Mouse (Mus musculus) embryonic stem cell, embryonic (primary cell): ENCODE data around the gene Spata13.

Source experiments
- CTCF ChIA-PET, 4 experiments: fragments of 300-600 bp in 2 of 4; fragments of 350-600 bp in 2 of 4; sonication (Branson Sonifier 250); formaldehyde crosslinking; loops; one replicate each; lab custom pipeline; 2022; ENCODE audit warnings: inconsistent platforms in 2 of 4; lab: Charles Lee
- POLR2A ChIA-PET, 4 experiments: fragments of 300-600 bp in 2 of 4; fragments of 350-600 bp in 2 of 4; sonication (Branson Sonifier 250); formaldehyde crosslinking; loops; one replicate each; lab custom pipeline; 2022; ENCODE audit warnings: antibody characterized with exemption in 4 of 4, inconsistent platforms in 1 of 4; lab: Charles Lee

Gene Spata13

GRCm38 (mm10) chr14:60721304-60721703, 87.5 kb downstream of the Spata13 start:
- ChIA-PET CTCF (interaction anchor here in 2 of 4 experiments (1.0 to 1.4 kb wide), 2 partner anchors 50 kb away, joined by 4 to 6 read pairs; no protein-coding TSS in a partner anchor), POLR2A (interaction anchor here in 2 of 4 experiments (0.8 to 2.3 kb wide), 8 partner anchors 10 to 77 kb away, joined by 3 to 6 read pairs (median 3); no protein-coding TSS in a partner anchor)

- ChIA-PET CTCF (no interaction called here), POLR2A (interaction anchor here in 3 of 4 experiments (0.5 to 2.3 kb wide), 6 partner anchors 10 to 77 kb away, joined by 3 to 11 read pairs (median 4); no protein-coding TSS in a partner anchor)
Observed at GRCm38 (mm10) chr14:60721938-60722337, 88.1 kb downstream of the Spata13 start.

- ChIA-PET CTCF (no interaction called here), POLR2A (interaction anchor here in 1 of 4 experiments (0.9 to 1.1 kb wide), 2 partner anchors 17 to 23 kb away, joined by 3 to 4 read pairs; no protein-coding TSS in a partner anchor)
Observed at GRCm38 (mm10) chr14:60726091-60726490, 92.3 kb downstream of the Spata13 start.

GRCm38 (mm10) chr14:60727130-60727529, 93.3 kb downstream of the Spata13 start:
- POLR2A ChIA-PET = interaction anchor here in 3 of 4 experiments (0.6 to 1.6 kb wide), 10 partner anchors 9 to 255 kb away, joined by 3 to 5 read pairs (median 3); no protein-coding TSS in a partner anchor
- CTCF ChIA-PET = interaction anchor here in 3 of 4 experiments (0.5 to 1.1 kb wide), 4 partner anchors 44 to 953 kb away, joined by 3 to 5 read pairs (median 4); no protein-coding TSS in a partner anchor

- POLR2A ChIA-PET = interaction anchor here in 3 of 4 experiments (0.6 to 2.5 kb wide), 7 partner anchors 8 to 184 kb away, joined by 3 to 10 read pairs (median 4); no protein-coding TSS in a partner anchor
Observed at GRCm38 (mm10) chr14:60732081-60732480, 98.3 kb downstream of the Spata13 start.

GRCm38 (mm10) chr14:60732787-60733186, 99.0 kb downstream of the Spata13 start:
- CTCF ChIA-PET = interaction anchor here in 1 of 4 experiments (2.2 kb wide), 1 partner anchor 38 kb away, joined by 12 read pairs; no protein-coding TSS in a partner anchor

More at GRCm38 (mm10) chr14:60732081-60732480, 98.3 kb downstream of the Spata13 start:
- CTCF ChIA-PET = interaction anchor here in 2 of 4 experiments (1.2 to 2.2 kb wide), 2 partner anchors 38 to 39 kb away, joined by 3 to 12 read pairs; no protein-coding TSS in a partner anchor

GRCm38 (mm10) chr14:60733706-60734105, 99.9 kb downstream of the Spata13 start:
- ChIA-PET POLR2A (interaction anchor here in 2 of 4 experiments (1.3 to 2.5 kb wide), 2 partner anchors 10 kb away, joined by 3 to 10 read pairs; no protein-coding TSS in a partner anchor), CTCF (interaction anchor here in 1 of 4 experiments (1.7 kb wide), 1 partner anchor 37 kb away, joined by 4 read pairs; no protein-coding TSS in a partner anchor)

More at GRCm38 (mm10) chr14:60732787-60733186, 99.0 kb downstream of the Spata13 start:
- POLR2A ChIA-PET = interaction anchor here in 3 of 4 experiments (0.6 to 2.5 kb wide), 7 partner anchors 8 to 33 kb away, joined by 3 to 10 read pairs (median 3); no protein-coding TSS in a partner anchor

- CTCF ChIA-PET = interaction anchor here in 2 of 4 experiments (0.7 to 1.7 kb wide), 2 partner anchors 35 to 484 kb away, joined by 4 to 9 read pairs; no protein-coding TSS in a partner anchor
- POLR2A ChIA-PET = interaction anchor here in 2 of 4 experiments (0.9 to 2.4 kb wide), 4 partner anchors 9 to 31 kb away, joined by 3 to 8 read pairs (median 4); no protein-coding TSS in a partner anchor
Observed at GRCm38 (mm10) chr14:60735206-60735605, 101.4 kb downstream of the Spata13 start.

GRCm38 (mm10) chr14:60735848-60736547, 102.2 kb downstream of the Spata13 start:
- POLR2A ChIA-PET = interaction anchor here in 3 of 4 experiments (0.9 to 2.4 kb wide), 13 partner anchors 8 to 808 kb away, joined by 3 to 12 read pairs (median 5); no protein-coding TSS in a partner anchor
- CTCF ChIA-PET = interaction anchor here in 2 of 4 experiments (1.0 to 2.3 kb wide), 4 partner anchors 20 to 209 kb away, joined by 3 to 13 read pairs (median 6); no protein-coding TSS in a partner anchor

- ChIA-PET POLR2A (interaction anchor here in 3 of 4 experiments (0.9 to 2.4 kb wide), 12 partner anchors 9 to 809 kb away, joined by 3 to 12 read pairs (median 4); no protein-coding TSS in a partner anchor), CTCF (interaction anchor here in 2 of 4 experiments (1.0 to 2.3 kb wide), 4 partner anchors 20 to 210 kb away, joined by 3 to 13 read pairs (median 6); no protein-coding TSS in a partner anchor)
Observed at GRCm38 (mm10) chr14:60736591-60737192, 102.9 kb downstream of the Spata13 start.

GRCm38 (mm10) chr14:60737202-60737611, 103.4 kb downstream of the Spata13 start:
- POLR2A ChIA-PET = interaction anchor here in 2 of 4 experiments (0.9 to 2.4 kb wide), 11 partner anchors 10 to 809 kb away, joined by 3 to 12 read pairs (median 4); partner anchors contain the start of genes Mipep (in 1 of the 2) and Spata13 (in 1 of the 2)
- CTCF ChIA-PET = interaction anchor here in 2 of 4 experiments (0.7 to 2.3 kb wide), 6 partner anchors 34 to 1794 kb away, joined by 3 to 13 read pairs (median 4); no protein-coding TSS in a partner anchor

GRCm38 (mm10) chr14:60738434-60738938, 104.7 kb downstream of the Spata13 start:
- ChIA-PET POLR2A (interaction anchor here in 3 of 4 experiments (0.7 to 2.3 kb wide), 5 partner anchors 10 to 46 kb away, joined by 3 to 10 read pairs (median 4); partner anchors contain the start of gene Mipep (in 1 of the 3)), CTCF (interaction anchor here in 3 of 4 experiments (0.6 to 1.2 kb wide), 3 partner anchors 33 to 538 kb away, joined by 3 to 22 read pairs (median 3); no protein-coding TSS in a partner anchor)

GRCm38 (mm10) chr14:60739155-60739554, 105.4 kb downstream of the Spata13 start:
- POLR2A ChIA-PET = interaction anchor here in 1 of 4 experiments (0.8 kb wide), 1 partner anchor 12 kb away, joined by 4 read pairs; no protein-coding TSS in a partner anchor

GRCm38 (mm10) chr14:60739616-60740015, 105.8 kb downstream of the Spata13 start:
- POLR2A ChIA-PET = no interaction called here
- CTCF ChIA-PET = interaction anchor here in 1 of 4 experiments (0.8 kb wide), 1 partner anchor 32 kb away, joined by 3 read pairs; no protein-coding TSS in a partner anchor

More at GRCm38 (mm10) chr14:60739155-60739554, 105.4 kb downstream of the Spata13 start:
- CTCF ChIA-PET = interaction anchor here in 2 of 4 experiments (0.6 to 0.8 kb wide), 2 partner anchors 32 to 537 kb away, joined by 3 to 22 read pairs; no protein-coding TSS in a partner anchor

GRCm38 (mm10) chr14:60740507-60740906, 106.7 kb downstream of the Spata13 start:
- POLR2A ChIA-PET = interaction anchor here in 2 of 4 experiments (1.0 to 1.3 kb wide), 4 partner anchors 8 to 26 kb away, joined by 3 to 4 read pairs (median 3); no protein-coding TSS in a partner anchor
- CTCF ChIA-PET = interaction anchor here in 2 of 4 experiments (0.5 to 0.9 kb wide), 2 partner anchors 59 to 334 kb away, joined by 3 to 4 read pairs; no protein-coding TSS in a partner anchor

GRCm38 (mm10) chr14:60741033-60741432, 107.2 kb downstream of the Spata13 start:
- POLR2A ChIA-PET = interaction anchor here in 2 of 4 experiments (0.6 to 1.4 kb wide), 6 partner anchors 9 to 909 kb away, joined by 3 to 4 read pairs (median 3); no protein-coding TSS in a partner anchor
- CTCF ChIA-PET = interaction anchor here in 2 of 4 experiments (0.5 to 0.9 kb wide), 2 partner anchors 12 to 58 kb away, joined by 4 to 8 read pairs; no protein-coding TSS in a partner anchor
